Mouse (Mus musculus) heart, embryonic 15.5 days (tissue): ENCODE measurements around the gene Scyl1. TPM values are rescaled to one million over a fixed set of nuclear protein-coding genes. Genes with fewer than 3 reads are reported as not detected.

ENCODE experiments used
- ATAC-seq: fragments of 200-750 bp; cut with Nextera tagmentation; replicated peaks from 2 replicates; pipeline ENCODE4 v1.8.0; 2017; ENCODE audit warnings: low read depth, moderate TSS enrichment; ENCODE audit not compliant: insufficient number of reproducible peaks, insufficient read depth, low FRiP score
- H3K27ac ChIP-seq: fragments of 300-500 bp; sonication (generic); 2 replicates; pipeline ENCODE4 v1.5.1; 2015; ENCODE audit warnings: mild to moderate bottlenecking, inconsistent platforms
- H3K27me3 ChIP-seq: fragments of 300-500 bp; sonication (generic); 2 replicates; pipeline ENCODE4 v1.6.1; 2015; ENCODE audit warnings: inconsistent platforms
- H3K36me3 ChIP-seq: fragments of 300-500 bp; sonication (generic); 2 replicates; pipeline ENCODE4 v1.6.1; 2015; ENCODE audit warnings: mild to moderate bottlenecking, inconsistent platforms
- H3K4me1 ChIP-seq: fragments of 300-500 bp; sonication (generic); replicated peaks from 2 replicates; pipeline ENCODE4 v1.6.1; 2015; ENCODE audit warnings: inconsistent platforms
- H3K4me2 ChIP-seq: fragments of 300-500 bp; sonication (generic); 2 replicates; pipeline ENCODE4 v1.6.1; 2015; ENCODE audit warnings: inconsistent platforms, mild to moderate bottlenecking, moderate library complexity
- H3K4me3 ChIP-seq: fragments of 300-500 bp; sonication (generic); 2 replicates; pipeline ENCODE4 v1.5.1; 2015; ENCODE audit warnings: mild to moderate bottlenecking, inconsistent platforms
- H3K9ac ChIP-seq: fragments of 300-500 bp; sonication (generic); 2 replicates; pipeline ENCODE4 v1.6.1; 2015; ENCODE audit warnings: mild to moderate bottlenecking, inconsistent platforms
- H3K9me3 ChIP-seq: fragments of 300-500 bp; sonication (generic); replicated peaks from 2 replicates; pipeline ENCODE4 v1.6.1; 2016; ENCODE audit warnings: inconsistent platforms
- WGBS: fragments of 180-500 bp; shearing (Covaris S2); methylation state at CpG from one replicate; pipeline ENCODE4 v1.1.7; 2015; ENCODE audit warnings: mixed read lengths; 5-methylcytosine and 5-hydroxymethylcytosine counted together
- polyA plus RNA-seq: library from polyadenylated mRNA; unstranded; fragments of >200 nt; fragmentation: Nextera tagmentation; extraction: Ambion mirVana; gene quantifications from 2 replicates; pipeline ENCODE4 v1.2.1, GENCODE M21; 2015

The Scyl1 gene
- polyA plus RNA-seq, 1 experiment from 2014 or later: 53.5 TPM

DNA sequence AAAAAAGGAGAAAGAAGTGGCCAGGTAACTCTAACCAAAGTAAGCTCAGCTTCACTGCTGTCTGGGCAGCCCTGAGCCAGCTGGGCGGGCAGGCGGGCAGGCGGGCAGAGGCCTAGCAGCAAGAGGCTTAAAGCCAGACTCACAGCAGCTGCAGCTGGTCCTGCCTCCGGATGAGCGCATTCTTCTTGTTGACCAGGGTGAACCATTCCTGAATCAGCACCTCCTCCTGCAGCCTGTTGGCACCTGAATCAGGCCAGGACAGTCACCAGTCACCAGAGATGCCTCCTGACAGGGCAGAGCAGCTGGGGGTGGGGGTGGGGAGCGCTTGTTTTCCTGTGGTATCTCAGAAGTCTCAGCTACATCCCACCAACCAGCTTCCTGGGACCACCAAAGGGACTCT lies 61.2 kb downstream of the Scyl1 start:
- peaks cover 81% of the 10 kb centered on the region for H3K36me3 ChIP-seq
- no peak overlapping the region for H3K4me2 ChIP-seq
- no peak overlapping the region for H3K4me3 ChIP-seq
- H3K27me3 ChIP-seq: no peaks in the 10 kb centered on the region
- ATAC-seq: no peak
- no peak overlapping the region for H3K27ac ChIP-seq
- H3K9ac ChIP-seq: no peak overlapping the region
- peaks cover 29% of the 10 kb centered on the region for H3K4me1 ChIP-seq
- H3K9me3 ChIP-seq: no peaks in the 10 kb centered on the region
- WGBS: 93% methylated on average over 6 of the region's 6 CpGs

Other genes starting within 250 kb of the Scyl1 start
- gene Ovol1, start 210.8 kb downstream of the Scyl1 start, polyA plus RNA-seq: 0.25 and 0.87 TPM in 2 replicates
- gene Ap5b1, start 203.4 kb downstream of the Scyl1 start, polyA plus RNA-seq: 2.0 and 4.5 TPM in 2 replicates
- gene Rnaseh2c, start 169.5 kb downstream of the Scyl1 start, polyA plus RNA-seq: 89.7 and 96.1 TPM in 2 replicates
- gene Kat5, start 161.2 kb downstream of the Scyl1 start, polyA plus RNA-seq: 29.6 and 35.3 TPM in 2 replicates
- gene Rela, start 133.9 kb downstream of the Scyl1 start, polyA plus RNA-seq: 33.2 and 46.7 TPM in 2 replicates
- gene Sipa1, start 107.7 kb downstream of the Scyl1 start, polyA plus RNA-seq: 20.6 and 33.5 TPM in 2 replicates
- 23.7 and 29.6 TPM in 2 replicates for gene Map3k11, start 82.7 kb downstream of the Scyl1 start, polyA plus RNA-seq
- 8.9 and 14.2 TPM in 2 replicates for gene Pcnx3, start 82.5 kb downstream of the Scyl1 start, polyA plus RNA-seq
- gene Kcnk7, start 67.1 kb downstream of the Scyl1 start, polyA plus RNA-seq: 0.40 TPM in 1 of 2 replicates, not detected in the other
- gene Ehbp1l1, start 45.1 kb downstream of the Scyl1 start, polyA plus RNA-seq: 82.6 and 84.3 TPM in 2 replicates
- 68.1 and 82.4 TPM in 2 replicates for gene Fam89b, start 41.8 kb downstream of the Scyl1 start, polyA plus RNA-seq
- gene Ltbp3, start 30.5 kb downstream of the Scyl1 start, polyA plus RNA-seq: 26.6 and 43.3 TPM in 2 replicates
- 25.1 and 35.1 TPM in 2 replicates for gene Frmd8, start 103.9 kb upstream of the Scyl1 start, polyA plus RNA-seq
- 3.2 and 4.2 TPM in 2 replicates for gene Slc25a45, start 106.4 kb upstream of the Scyl1 start, polyA plus RNA-seq
- gene Tigd3, start 122.7 kb upstream of the Scyl1 start, polyA plus RNA-seq: 1.2 and 2.0 TPM in 2 replicates
- 81.9 and 106 TPM in 2 replicates for gene Dpf2, start 141.6 kb upstream of the Scyl1 start, polyA plus RNA-seq
- 10.4 and 13.0 TPM in 2 replicates for gene Cdc42ep2, start 153.4 kb upstream of the Scyl1 start, polyA plus RNA-seq
- 35.8 and 48.9 TPM in 2 replicates for gene Pola2, start 192.8 kb upstream of the Scyl1 start, polyA plus RNA-seq
- not detected in 2 replicates for gene Slc22a20, start 214.7 kb upstream of the Scyl1 start, polyA plus RNA-seq
- 6.6 and 10.0 TPM in 2 replicates for gene Capn1, start 244.5 kb upstream of the Scyl1 start, polyA plus RNA-seq